Mouse (Mus musculus) forebrain, embryonic 13.5 days (tissue): ENCODE data around the gene Cldn11. TPM values are rescaled to one million over a fixed set of nuclear protein-coding genes. Genes with fewer than 3 reads are reported as not detected.

ENCODE experiments used
- ATAC-seq: fragments of 200-750 bp; cut with Nextera tagmentation; 2 replicates; pipeline ENCODE4 v1.8.0; 2017
- H3K27ac ChIP-seq: fragments of 300-500 bp; sonication (generic); 2 replicates; pipeline ENCODE4 v1.5.1; 2015; ENCODE audit warnings: inconsistent platforms, mild to moderate bottlenecking, moderate library complexity
- H3K27me3 ChIP-seq: fragments of 300-500 bp; sonication (generic); 2 replicates; pipeline ENCODE4 v1.6.1; 2015; ENCODE audit warnings: mild to moderate bottlenecking, inconsistent platforms
- H3K36me3 ChIP-seq: fragments of 300-500 bp; sonication (generic); 2 replicates; pipeline ENCODE4 v1.6.1; 2015; ENCODE audit warnings: mild to moderate bottlenecking, inconsistent platforms; ENCODE audit not compliant: poor library complexity, severe bottlenecking
- H3K4me1 ChIP-seq: fragments of 300-500 bp; sonication (generic); 2 replicates; pipeline ENCODE4 v1.6.1; 2015; ENCODE audit warnings: inconsistent platforms
- H3K4me2 ChIP-seq: fragments of 300-500 bp; sonication (generic); 2 replicates; pipeline ENCODE4 v1.6.1; 2015; ENCODE audit warnings: inconsistent platforms, mild to moderate bottlenecking, moderate library complexity
- H3K4me3 ChIP-seq: fragments of 300-500 bp; sonication (generic); 2 replicates; pipeline ENCODE4 v1.5.1; 2015; ENCODE audit warnings: mild to moderate bottlenecking, inconsistent platforms
- H3K9ac ChIP-seq: fragments of 300-500 bp; sonication (generic); 2 replicates; pipeline ENCODE4 v1.6.1; 2015; ENCODE audit warnings: mild to moderate bottlenecking, inconsistent platforms
- H3K9me3 ChIP-seq: fragments of 300-500 bp; sonication (generic); replicated peaks from 2 replicates; pipeline ENCODE4 v1.6.1; 2016; ENCODE audit warnings: inconsistent platforms
- WGBS: fragments of 180-500 bp; shearing (Covaris S2); methylation state at CpG from one replicate; pipeline ENCODE4 v1.1.7; 2015; 5-methylcytosine and 5-hydroxymethylcytosine counted together
- polyA plus RNA-seq: library from polyadenylated mRNA; unstranded; fragments of >200 nt; fragmentation: Nextera tagmentation; extraction: Ambion mirVana; gene quantifications from 2 replicates; pipeline ENCODE4 v1.2.1, GENCODE M21; 2015

The Cldn11 gene
- polyA plus RNA-seq, 1 experiment from 2014 or later = 35.9 TPM

- H3K4me1 ChIP-seq = peaks cover 24% of the 10 kb centered on the region
- no peaks in the 10 kb centered on the region for H3K36me3 ChIP-seq
- no peaks in the 10 kb centered on the region for H3K27me3 ChIP-seq
- 92% methylated on average over 14 of the region's 14 CpGs for WGBS
- H3K9me3 ChIP-seq = no peaks in the 10 kb centered on the region
- H3K27ac ChIP-seq = no peak overlapping the region
- no peak overlapping the region for H3K4me3 ChIP-seq
- no peak overlapping the region for H3K9ac ChIP-seq
- H3K4me2 ChIP-seq = no peak overlapping the region
- no peak for ATAC-seq
Observed at GRCm38 (mm10) chr3:31162860-31163259, 13.1 kb downstream of the Cldn11 start.

DNA sequence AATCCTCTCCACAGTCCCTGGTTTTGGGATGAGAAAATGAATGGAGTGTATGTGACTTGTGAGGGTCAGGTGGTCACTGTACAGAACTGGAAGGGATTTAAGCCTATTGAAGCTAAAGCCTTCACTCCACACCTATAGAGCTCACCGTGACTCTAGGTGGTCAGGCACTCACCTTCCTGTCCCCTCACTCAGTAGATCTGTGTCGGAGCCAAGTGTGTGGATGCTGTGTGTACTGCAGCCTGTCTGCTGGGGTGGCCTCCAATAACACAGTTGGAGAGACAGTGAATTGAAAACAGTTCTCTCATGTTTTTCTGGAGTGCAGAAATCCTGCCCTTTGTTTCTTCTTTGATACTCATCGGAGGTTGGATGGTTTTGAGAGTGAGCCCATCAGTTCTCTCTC is 16.1 kb downstream of the Cldn11 start:
- H3K9ac ChIP-seq = no peak overlapping the region
- H3K27ac ChIP-seq = no peak overlapping the region
- H3K4me1 ChIP-seq = peaks cover 24% of the 10 kb centered on the region
- no peak overlapping the region for H3K4me3 ChIP-seq
- no peaks in the 10 kb centered on the region for H3K36me3 ChIP-seq
- WGBS = 51% methylated on average over 3 of the region's 3 CpGs
- no peaks in the 10 kb centered on the region for H3K9me3 ChIP-seq
- peak; percentile 61; the same call in 1 of the 2 replicates for ATAC-seq
- no peak overlapping the region for H3K4me2 ChIP-seq
- no peaks in the 10 kb centered on the region for H3K27me3 ChIP-seq

GRCm38 (mm10) chr3:31166365-31166871 is 16.7 kb downstream of the Cldn11 start:
- WGBS = 11% methylated on average over 12 of the region's 12 CpGs
- H3K4me3 ChIP-seq = no peak overlapping the region
- H3K27me3 ChIP-seq = no peaks in the 10 kb centered on the region
- ATAC-seq = peak; percentile 65
- H3K4me1 ChIP-seq = peaks cover 20% of the 10 kb centered on the region
- H3K9ac ChIP-seq = peak overlapping the region; percentile 12; the same call in 1 of the 2 replicates
- no peaks in the 10 kb centered on the region for H3K9me3 ChIP-seq
- H3K4me2 ChIP-seq = peak overlapping the region; percentile 36
- no peaks in the 10 kb centered on the region for H3K36me3 ChIP-seq
- H3K27ac ChIP-seq = no peak overlapping the region

DNA sequence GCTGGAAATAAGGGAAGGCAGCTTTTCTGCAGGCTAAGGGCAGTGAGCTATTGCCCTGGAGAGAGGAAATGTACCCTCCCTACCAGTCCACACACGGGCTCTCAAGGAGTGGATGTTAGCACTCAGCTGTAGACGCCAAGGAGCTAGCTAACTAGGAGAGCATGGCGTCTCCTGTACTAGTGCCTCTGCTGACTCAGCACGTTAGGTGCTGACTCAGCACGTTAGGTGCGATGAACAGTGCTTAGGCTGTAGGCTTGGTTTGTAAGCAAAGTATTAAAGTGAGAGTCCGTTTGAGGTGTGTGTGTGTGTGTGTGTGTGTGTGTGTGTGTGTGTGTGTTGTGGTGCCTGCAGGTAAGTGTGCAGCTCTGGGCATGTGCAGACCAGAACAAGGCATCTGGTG is 40.6 kb downstream of the Cldn11 start:
- H3K4me1 ChIP-seq = no peaks in the 10 kb centered on the region
- no peaks in the 10 kb centered on the region for H3K36me3 ChIP-seq
- ATAC-seq = no peak
- no peak overlapping the region for H3K4me3 ChIP-seq
- H3K4me2 ChIP-seq = no peak overlapping the region
- no peaks in the 10 kb centered on the region for H3K9me3 ChIP-seq
- no peaks in the 10 kb centered on the region for H3K27me3 ChIP-seq
- no peak overlapping the region for H3K27ac ChIP-seq
- 96% methylated on average over 7 of the region's 7 CpGs for WGBS
- no peak overlapping the region for H3K9ac ChIP-seq

DNA sequence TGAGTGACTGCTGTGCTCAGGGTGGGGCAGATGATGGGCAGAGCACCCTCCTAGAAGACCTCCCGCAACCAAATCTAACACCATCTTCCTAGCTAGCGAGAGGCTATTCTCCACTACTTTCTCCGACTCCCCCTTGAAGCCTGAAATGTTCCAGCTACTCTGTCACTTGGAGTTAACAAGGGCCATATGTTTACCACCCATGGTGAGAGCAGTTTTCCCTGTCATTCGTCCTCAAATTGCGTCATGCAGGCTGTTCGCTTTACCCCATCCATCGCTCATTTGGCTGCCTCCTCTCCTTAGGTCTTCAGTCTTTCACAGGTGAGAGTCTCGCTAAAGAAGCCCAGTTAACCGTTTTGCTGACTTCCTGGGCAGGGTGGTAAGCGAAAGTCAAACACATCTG is 41.7 kb downstream of the Cldn11 start:
- no peaks in the 10 kb centered on the region for H3K36me3 ChIP-seq
- H3K9ac ChIP-seq = no peak overlapping the region
- WGBS = 76% methylated on average over 10 of the region's 10 CpGs
- H3K27ac ChIP-seq = no peak overlapping the region
- ATAC-seq = no peak
- H3K27me3 ChIP-seq = no peaks in the 10 kb centered on the region
- H3K4me3 ChIP-seq = no peak overlapping the region
- H3K4me2 ChIP-seq = no peak overlapping the region
- no peaks in the 10 kb centered on the region for H3K4me1 ChIP-seq
- no peaks in the 10 kb centered on the region for H3K9me3 ChIP-seq

DNA sequence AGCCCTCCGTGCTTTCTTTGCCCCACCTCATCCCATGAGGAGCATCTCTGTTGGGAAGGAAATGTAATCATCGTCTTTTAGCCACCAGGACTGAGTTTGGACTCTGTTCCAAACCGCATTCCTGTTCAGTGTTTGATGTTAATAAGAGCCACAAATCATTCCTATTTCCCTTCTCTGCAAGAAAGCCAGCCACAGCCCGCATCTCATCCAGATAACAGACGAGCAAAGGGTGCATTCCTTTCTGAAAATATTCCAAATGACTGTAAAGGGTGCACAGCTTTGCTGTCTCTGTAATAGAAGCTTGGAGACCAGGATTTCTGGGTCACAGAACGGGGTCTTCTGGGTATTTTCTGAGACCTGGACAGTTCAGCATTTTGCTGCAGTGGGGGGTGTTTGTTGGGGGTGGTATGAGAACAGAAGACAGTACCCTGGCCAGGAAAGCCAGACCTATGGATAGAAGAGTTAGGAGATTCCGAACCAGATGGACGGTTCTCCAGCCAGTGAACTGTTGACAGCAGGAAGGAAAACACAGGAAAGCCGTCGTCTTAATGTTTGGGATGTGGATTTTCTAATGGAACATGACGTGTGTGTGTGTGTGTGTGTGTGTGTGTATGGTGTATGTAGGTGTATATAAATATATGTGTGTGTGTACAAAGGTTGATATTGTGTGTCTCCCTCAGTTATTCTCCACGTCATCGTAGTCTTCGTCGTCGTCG is 49.6 kb downstream of the Cldn11 start:
- Histone ChIP-seq H3K4me2 (no peak overlapping the region), H3K9ac (no peak overlapping the region), H3K4me1 (no peaks in the 10 kb centered on the region), H3K27ac (no peak overlapping the region), H3K36me3 (no peaks in the 10 kb centered on the region), H3K27me3 (no peaks in the 10 kb centered on the region), H3K4me3 (no peak overlapping the region), H3K9me3 (no peaks in the 10 kb centered on the region)
- no peak for ATAC-seq
- 88% methylated on average over 15 of the region's 17 CpGs for WGBS

DNA sequence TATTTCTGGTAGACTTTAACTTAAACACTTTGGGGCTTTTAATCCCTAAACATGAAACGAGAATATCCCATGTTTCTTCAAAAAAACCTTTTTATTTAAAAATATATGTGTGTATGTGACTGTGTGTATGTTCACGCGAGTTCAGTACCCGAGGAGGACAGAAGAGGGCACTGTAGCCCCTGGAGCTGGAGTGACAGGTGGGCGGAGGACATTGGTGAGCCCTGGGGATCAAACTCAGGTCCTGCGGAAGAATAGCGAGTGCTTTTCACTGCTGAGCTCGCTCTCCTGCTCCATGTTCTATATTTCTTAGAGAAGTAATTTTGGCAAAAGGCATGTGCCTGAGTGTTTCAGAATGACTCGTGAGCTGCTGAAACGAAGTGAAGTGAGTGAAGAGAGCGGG is 54.2 kb downstream of the Cldn11 start:
- ATAC-seq = no peak
- no peaks in the 10 kb centered on the region for H3K36me3 ChIP-seq
- H3K9ac ChIP-seq = no peak overlapping the region
- H3K4me3 ChIP-seq = no peak overlapping the region
- H3K27ac ChIP-seq = no peak overlapping the region
- H3K9me3 ChIP-seq = no peaks in the 10 kb centered on the region
- no peak overlapping the region for H3K4me2 ChIP-seq
- no peaks in the 10 kb centered on the region for H3K27me3 ChIP-seq
- WGBS = 94% methylated on average over 11 of the region's 11 CpGs
- peaks cover 3% of the 10 kb centered on the region; the same call in 1 of the 2 replicates for H3K4me1 ChIP-seq

DNA sequence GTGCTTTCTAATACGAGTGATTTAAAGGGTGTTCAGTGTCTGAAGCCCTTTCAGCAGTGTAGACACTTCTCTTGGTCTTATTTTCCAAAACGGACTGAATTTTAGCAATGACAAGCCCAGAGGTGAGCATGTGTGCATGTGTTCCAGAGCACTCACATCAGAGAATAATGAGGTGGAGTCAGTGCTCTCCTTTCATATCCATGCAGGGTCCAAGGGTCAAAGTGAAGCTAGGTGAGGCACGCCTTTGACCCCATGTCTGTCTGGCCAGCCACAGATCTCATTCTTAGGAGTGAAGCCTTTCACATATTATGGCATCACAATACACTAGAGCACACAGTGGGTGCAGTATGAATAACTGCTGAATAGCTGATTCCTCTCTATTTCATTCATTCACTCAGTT is 55.4 kb downstream of the Cldn11 start:
- Histone ChIP-seq H3K27ac (no peak overlapping the region), H3K4me2 (no peak overlapping the region), H3K4me1 (peaks cover 7% of the 10 kb centered on the region; the same call in 1 of the 2 replicates), H3K9me3 (no peaks in the 10 kb centered on the region), H3K36me3 (no peaks in the 10 kb centered on the region), H3K4me3 (no peak overlapping the region), H3K9ac (no peak overlapping the region), H3K27me3 (no peaks in the 10 kb centered on the region)
- ATAC-seq = no peak
- 88% methylated on average over 3 of the region's 3 CpGs for WGBS

DNA sequence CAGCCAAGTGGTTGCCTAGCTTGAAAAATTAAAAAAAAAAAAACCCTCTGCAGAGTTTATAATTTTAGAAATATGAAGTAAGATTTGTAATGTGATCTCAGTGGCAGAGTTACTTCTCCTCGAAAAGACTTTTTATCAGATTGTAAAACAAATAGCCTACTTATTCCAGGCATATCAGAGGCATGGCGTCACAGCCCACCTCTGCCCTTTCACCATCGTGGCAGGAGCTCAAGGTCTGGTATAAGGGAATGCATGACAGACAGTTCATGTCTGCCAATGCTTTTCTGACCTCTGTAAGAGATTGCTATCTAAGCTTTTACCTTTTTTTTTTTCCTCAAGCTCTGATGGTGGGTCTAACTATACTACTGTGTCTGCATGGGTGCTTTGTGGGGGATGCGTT is 58.3 kb downstream of the Cldn11 start:
- Histone ChIP-seq H3K9ac (no peak overlapping the region), H3K9me3 (no peaks in the 10 kb centered on the region), H3K4me2 (no peak overlapping the region), H3K27me3 (no peaks in the 10 kb centered on the region), H3K27ac (no peak overlapping the region), H3K4me3 (no peak overlapping the region), H3K4me1 (peaks cover 7% of the 10 kb centered on the region; the same call in 1 of the 2 replicates), H3K36me3 (no peaks in the 10 kb centered on the region)
- no peak for ATAC-seq
- WGBS = 78% methylated on average over 4 of the region's 4 CpGs

- H3K9ac ChIP-seq = no peak overlapping the region
- no peak overlapping the region for H3K4me3 ChIP-seq
- WGBS = 28% methylated on average over 6 of the region's 6 CpGs
- peaks cover 10% of the 10 kb centered on the region; the same call in 1 of the 2 replicates for H3K4me1 ChIP-seq
- no peak for ATAC-seq
- H3K9me3 ChIP-seq = no peaks in the 10 kb centered on the region
- no peaks in the 10 kb centered on the region for H3K36me3 ChIP-seq
- no peak overlapping the region for H3K27ac ChIP-seq
- H3K4me2 ChIP-seq = peak overlapping the region; percentile 46; the same call in 1 of the 2 replicates
- no peaks in the 10 kb centered on the region for H3K27me3 ChIP-seq
Observed at GRCm38 (mm10) chr3:31208458-31208994, 58.8 kb downstream of the Cldn11 start.

DNA sequence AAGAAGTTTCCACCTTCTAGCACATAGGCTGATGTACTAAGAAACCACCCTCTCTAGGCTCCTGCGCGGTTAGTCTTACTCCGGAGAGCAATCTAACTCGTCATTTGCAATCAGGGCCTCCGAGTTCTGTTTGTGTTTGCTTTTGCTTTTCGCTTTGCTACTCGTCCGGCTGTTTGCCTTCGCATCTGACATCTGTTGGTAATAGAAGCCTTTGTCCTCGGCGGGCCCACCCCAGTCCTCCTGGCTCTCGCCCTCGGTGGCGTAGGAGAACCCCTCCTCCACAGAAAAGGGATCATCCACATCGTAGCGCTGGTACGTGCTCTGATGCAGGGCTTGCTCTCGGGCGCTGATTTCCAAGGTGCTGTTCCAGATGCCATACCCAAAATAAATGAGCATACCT is 59.3 kb downstream of the Cldn11 start:
- H3K4me3 ChIP-seq = peak overlapping the region; percentile 17; the same call in 1 of the 2 replicates
- 0 out of 2 replicates have a peak, but pooled peaks have one; percentile 48 for ATAC-seq
- peaks cover 14% of the 10 kb centered on the region for H3K4me1 ChIP-seq
- H3K27me3 ChIP-seq = no peaks in the 10 kb centered on the region
- WGBS = 11% methylated on average over 19 of the region's 19 CpGs
- H3K4me2 ChIP-seq = peak overlapping the region; percentile 46
- peak overlapping the region; percentile 26; the same call in 1 of the 2 replicates for H3K9ac ChIP-seq
- H3K36me3 ChIP-seq = no peaks in the 10 kb centered on the region
- H3K9me3 ChIP-seq = no peaks in the 10 kb centered on the region
- no peak overlapping the region for H3K27ac ChIP-seq

DNA sequence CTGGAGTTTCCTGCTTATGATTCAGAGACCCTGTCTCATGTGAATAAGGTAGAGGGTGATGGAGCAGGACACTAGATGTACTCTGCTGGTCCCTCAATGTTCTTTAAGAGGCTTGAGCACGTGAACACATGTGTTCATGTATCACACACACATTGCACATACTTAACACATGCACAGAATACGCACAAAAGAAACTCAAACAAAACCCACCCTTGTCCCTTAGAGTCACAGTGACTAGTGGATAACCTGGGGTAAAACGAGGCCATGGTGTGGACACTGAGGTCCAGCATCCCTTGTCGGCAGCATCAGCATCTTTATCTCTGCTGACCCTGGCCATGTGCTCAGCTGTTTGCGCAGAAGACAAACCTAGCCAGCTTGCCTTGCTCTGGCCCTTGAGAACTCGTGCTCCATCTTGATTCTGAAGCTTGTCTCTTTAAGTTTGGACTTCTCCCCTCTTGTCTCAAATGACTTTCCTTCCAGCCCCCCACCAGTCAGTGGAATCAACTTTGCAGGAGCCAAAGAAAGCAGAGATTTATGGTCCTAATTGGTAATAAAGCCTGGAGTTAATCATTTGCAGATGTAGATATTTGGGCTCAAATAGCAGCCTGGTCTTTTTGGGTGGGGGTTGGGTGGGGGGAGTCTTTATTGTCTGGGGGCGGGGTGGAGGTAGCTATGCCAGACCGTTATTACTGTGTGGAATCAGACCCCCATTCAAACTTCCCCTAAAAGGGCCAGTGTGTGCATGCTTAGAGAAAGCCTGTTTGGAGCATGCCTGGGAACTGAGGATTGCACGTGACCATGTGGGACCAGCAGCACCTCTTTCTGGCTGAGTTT is 62.7 kb downstream of the Cldn11 start:
- WGBS = 71% methylated on average over 9 of the region's 9 CpGs
- H3K4me3 ChIP-seq = no peak overlapping the region
- H3K27ac ChIP-seq = no peak overlapping the region
- no peak for ATAC-seq
- H3K9me3 ChIP-seq = no peaks in the 10 kb centered on the region
- peaks cover 17% of the 10 kb centered on the region for H3K4me1 ChIP-seq
- no peak overlapping the region for H3K4me2 ChIP-seq
- no peaks in the 10 kb centered on the region for H3K36me3 ChIP-seq
- H3K9ac ChIP-seq = no peak overlapping the region
- H3K27me3 ChIP-seq = no peaks in the 10 kb centered on the region
